Mouse (Mus musculus) left cerebral cortex, adult 11 months (tissue): ENCODE results near the gene Gm17657.

Experiments used
- DNase-seq: peaks from one replicate; pipeline ENCODE4 v3.0.0; 2022; ENCODE audit warnings: low spot score

Gene Gm17657

DNA sequence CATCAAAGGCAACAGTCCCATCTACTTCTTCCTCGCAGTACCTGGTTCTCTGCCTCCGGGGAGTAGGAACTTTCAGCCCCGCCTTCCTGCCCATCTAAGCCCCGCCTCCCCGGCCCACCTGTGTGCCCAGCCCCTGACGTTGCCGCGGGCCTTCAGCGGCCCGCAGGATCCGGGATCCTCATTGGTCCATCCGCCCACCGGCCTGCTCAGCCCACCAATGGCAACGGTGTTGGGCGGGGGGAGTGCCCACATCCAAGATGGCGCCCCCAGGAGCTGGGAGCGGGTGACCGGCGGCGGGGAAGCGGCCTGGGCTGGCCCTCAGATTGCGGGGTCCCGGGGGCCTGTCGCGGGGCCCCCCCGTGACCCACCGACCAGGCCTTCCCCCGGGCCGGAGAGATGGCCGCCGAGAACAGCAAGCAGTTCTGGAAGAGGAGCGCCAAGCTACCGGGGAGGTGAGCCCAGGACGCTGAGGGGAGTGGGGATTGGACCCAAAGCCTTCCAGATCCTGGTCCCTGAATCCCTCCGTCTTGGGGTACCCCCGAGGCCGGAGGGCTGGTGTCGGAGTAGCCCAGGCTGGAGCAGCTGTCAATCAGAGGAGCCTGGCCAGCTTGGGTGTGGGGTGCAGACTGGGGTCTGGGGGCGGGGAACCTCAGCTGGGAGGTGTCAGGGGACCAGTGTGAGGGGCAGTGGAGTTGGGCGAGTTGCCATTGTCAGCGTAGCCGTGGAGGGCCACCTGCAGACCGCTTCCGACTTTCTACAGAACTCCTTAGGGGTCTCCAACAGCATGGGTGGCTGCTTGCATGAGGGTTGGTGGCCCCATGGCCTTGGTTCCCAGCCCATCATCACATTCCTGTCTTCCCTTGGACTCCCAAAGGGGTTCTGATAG lies at the start of gene Gm17657, which contains the start of gene Tbc1d22b:
Gene Gm17657 (minus strand): TSS at position 96 of the 886 bp plus-strand sequence.
Gene Tbc1d22b (plus strand): TSS at position 243 of the 886 bp plus-strand sequence.
- peak; percentile 93 for DNase-seq

DNA sequence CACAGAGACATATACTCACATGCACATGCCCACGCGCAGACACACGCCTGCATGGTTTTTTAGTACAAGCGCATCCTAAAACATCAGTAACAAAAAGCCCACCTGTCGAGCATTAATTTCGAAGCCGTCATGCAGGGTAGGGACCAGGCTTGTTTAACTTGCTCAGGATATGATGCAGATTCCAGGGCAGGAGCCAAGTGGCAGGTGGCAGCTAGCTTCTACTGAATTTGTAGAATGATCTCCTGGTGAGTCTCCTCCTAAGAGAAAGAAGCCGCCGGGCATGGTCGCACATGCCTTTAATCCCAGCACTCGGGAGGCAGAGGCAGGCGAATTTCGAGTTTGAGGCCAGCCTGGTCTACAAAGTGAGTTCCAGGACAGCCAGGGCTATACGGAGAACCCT lies 49.6 kb upstream of the Gm17657 start:
- DNase-seq, result no peak

DNA sequence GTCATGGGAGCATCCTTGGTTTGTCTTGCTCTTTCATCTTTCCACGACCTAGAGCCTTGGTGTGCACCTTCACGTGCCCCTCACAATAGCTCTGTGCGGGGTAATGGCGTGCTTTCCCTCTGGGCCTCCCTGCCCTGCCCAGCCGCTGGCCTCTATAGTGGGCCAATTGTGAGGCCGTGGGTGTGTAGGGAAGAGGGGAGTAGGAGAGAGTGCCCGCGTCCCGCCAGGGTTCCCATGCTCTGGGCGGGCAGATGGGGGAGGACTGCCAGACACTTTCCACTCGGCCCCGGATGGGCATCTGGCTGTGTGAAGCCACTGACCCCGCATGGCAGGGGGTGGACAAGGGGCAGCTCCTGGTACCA lies 47.3 kb upstream of the Gm17657 start:
- DNase-seq, result no peak

DNA sequence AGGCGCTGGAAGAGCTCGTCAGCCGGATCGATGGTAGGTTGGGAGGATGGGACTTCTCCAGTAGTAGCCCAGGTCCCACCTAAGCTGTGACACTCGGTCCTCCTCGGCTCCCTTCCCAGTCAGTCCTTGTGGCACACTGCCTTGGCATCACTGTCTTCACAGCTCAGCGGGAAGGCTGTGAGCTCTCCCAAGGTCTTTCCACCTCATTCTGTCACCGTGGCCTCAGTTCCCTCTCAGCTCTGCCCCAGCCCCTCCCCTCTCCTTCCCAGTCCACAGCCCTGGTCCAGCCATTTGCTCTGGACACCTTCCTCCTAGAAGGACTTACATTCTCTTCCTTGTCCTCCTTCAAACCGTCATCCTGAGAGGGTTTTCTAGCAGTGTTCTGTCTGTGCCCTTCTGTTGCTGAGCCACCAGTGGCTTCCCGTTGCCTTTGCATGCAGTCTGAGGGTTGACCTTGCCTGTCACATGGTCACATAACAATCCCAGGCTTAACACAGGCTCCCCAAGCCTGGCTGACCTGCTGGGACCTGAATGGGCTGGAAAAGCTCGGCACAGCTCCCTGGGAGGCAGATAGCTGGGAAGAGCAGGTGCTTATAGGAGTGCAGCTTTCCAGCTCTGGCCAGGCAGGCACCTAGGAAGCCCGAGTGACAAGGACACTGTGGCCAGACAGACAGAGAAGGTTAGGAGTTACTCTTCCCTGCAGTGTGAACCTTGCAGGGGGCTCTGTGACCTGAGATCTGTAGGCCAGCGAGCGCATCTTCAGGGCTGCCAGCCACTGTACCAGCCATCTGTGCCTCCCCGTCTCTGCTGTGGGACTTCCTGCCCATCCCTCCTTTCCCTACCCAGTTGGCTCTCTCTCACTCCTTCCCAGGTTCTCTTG lies 46.7 kb upstream of the Gm17657 start:
- no peak for DNase-seq

DNA sequence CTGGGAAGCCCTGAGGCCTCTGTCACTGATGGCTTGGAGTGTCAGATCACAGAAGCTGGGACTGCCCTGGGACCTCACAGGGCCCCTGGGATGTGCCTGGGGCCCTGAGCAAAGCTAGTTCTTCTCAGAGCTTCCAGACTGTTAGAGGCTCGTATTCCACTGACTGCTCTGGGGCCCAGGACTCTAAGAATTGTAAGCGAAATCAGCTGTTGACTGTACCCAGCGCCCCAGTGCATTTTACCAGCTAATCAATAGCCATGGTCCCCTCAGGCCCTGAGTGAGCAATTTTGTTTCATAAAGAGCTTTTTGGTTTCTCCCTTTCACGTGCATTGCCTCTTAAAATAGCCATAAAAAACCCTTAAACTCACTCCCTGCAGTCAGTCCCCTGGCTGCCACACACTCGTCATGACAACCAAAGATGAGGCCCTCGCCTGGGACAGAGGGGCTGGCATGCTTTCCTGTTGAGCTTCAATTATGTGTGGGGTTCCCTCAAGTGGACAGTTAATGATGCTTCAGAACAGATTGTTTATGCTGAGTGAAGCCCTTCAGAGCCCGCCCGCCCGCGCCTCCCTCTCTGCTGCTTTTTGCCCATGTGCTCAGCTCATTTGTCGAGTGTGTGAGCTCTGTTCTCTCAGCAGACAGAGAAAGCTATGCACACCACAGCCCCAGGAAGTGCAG lies 39.9 kb upstream of the Gm17657 start:
- DNase-seq, result no peak

DNA sequence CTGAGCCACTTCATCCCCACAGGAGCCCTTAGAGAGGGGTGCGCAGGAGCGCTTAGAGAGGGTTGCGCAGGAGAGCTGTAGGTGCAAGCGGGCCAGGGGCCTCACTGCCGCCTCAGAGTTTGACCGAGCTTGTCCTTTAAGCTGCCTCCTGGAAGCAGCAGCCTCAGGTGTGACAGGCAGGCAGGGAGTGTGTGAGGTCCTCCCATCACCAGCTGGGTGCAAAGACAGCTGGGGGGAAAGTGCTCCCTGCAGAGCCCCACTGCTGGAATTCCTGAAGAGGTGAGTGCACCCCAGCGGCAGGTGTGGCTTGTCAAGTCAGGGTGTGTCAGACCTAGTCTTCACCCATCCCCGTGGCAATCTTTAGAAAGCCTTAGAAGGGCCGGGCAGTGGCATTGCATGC lies 37.5 kb upstream of the Gm17657 start:
- no peak for DNase-seq

DNA sequence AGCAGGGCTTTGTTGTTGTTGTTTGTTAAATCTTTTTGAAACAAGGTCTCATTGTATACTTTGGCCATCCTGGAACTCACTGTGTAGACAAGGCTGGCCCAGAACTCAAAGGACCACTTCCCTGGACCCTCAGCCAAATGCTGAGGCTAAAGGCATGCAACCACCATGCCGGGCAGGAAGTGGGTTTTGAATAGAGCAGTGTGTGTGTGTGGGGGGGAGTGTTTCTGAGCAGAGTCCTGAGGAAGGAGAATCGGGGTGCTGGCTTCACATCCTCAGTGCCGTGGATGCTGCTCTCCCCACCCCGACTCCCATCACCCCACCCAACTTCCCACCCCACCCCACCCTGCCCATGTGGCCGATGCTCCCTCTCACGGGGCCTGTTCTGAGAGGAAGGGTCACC lies 36.0 kb upstream of the Gm17657 start:
- no peak for DNase-seq

DNA sequence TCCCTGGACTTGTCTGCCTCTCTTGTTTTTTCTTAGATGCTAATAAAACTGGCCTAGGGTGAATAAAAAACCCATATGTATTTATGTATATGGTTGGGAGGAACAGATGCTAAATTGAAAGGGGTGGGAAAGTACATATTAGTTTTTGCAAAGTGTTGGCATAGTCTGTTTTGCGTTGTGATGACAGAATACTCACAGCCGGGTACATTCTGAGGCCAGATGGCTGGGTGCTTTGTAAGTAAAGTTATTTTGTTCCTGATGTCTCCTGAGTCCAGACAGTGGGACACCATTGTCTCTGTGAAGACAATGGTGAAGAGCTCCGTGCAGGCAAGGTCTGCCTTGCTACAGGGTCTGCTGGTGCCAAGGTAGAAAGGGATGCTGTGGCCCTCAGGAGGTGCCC lies 35.3 kb upstream of the Gm17657 start:
- DNase-seq, result no peak

DNA sequence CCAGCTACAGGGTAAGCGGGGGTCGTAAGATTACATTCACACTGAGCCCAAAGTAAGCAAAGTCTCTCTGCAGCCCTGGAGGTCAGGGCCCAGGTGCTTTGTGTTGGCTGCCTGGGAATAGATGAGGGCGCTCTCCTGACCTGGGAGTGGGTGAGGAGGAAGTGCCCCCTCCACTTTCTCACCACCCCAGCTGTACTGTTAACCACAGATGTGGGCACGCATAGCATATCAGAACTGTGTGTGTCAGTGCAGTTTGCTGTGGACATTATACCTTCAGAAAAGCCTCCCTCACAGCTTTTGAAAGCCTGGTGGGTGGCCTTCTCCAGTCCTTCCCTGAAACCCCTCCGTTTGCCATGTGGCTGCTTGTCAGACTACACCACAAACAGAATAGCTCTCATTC lies 34.9 kb upstream of the Gm17657 start:
- no peak for DNase-seq

DNA sequence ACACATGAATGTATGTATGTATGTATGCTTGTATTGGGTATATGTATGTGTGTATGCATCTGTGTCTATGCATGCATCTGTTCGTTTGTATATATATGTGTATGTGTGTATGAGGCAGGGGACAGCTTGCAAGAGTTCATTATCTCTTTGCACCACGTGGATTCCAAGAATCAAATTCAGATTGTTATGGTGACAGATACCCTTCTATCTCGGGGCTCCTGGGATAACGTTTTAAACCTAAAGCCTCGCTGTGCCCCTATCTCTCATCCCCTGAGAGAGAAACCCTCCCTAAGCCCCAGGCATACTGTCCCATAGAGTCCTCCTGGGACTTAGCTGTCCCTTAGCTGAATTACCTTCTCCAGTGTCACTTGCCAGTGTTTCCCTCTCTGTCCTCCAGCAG lies 34.1 kb upstream of the Gm17657 start:
- DNase-seq, result no peak

DNA sequence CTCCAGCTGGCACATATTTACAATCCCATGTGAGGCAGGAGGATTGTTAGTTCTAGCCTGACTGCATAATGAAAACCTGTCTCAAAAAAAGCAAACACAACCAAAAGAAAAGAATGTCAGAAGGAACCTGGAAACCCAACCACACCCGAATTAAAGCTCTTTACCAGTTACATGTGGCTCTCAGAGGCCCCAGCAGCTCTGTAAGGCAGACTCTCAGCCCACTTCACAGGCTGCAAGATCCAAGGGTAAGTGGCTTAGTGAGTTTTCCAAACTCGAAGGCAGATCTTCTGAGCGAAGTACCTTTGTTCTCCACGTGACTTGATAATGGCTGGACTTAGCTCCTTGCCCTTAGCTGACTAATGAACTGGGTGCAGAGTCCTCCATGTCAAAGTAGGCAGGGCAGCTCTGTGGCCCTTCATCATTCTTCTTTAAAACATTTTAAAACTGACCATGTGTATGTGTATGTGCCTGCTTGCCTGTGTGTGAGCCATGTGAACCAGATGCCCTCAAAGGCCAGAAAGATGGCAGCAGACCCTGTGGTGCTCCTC lies 30.2 kb upstream of the Gm17657 start:
- DNase-seq, result no peak

DNA sequence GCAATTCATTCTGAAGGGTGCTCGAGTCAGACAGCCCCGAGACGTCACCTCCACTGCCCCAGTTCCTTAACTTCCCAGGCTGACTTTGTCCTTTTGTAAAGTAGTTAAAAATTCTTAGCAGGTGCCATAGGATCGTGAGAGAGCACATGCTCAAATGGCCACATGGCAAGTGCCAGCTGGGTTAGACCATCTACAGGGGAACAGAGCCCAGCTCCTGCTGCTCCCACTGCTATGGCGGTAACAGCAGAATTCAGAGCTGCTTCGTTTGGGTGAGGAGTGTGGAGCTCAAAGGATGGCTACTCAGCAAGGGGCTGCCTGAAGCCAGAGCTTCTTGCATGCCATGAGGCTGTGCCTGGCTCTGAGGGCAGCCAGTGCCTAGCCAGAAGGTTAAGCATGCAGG lies 20.4 kb upstream of the Gm17657 start:
- DNase-seq, result no peak

DNA sequence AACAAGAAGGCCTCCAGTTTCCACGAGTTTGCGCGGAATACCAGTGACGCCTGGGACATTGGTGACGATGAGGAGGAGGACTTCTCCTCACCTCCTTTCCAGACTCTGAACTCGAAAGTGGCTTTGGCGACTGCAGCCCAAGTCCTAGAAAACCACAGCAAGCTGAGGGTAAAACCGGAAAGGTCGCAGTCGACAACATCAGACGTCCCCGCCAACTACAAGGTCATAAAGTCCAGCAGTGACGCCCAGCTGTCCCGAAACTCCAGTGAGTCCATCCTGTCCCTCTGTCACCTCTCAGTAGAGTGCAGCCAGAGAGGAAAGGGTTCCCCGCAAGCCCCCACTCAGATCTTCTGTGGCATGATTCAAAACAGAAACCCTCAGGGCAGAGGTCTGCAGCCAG lies 19.0 kb upstream of the Gm17657 start:
- no peak for DNase-seq

DNA sequence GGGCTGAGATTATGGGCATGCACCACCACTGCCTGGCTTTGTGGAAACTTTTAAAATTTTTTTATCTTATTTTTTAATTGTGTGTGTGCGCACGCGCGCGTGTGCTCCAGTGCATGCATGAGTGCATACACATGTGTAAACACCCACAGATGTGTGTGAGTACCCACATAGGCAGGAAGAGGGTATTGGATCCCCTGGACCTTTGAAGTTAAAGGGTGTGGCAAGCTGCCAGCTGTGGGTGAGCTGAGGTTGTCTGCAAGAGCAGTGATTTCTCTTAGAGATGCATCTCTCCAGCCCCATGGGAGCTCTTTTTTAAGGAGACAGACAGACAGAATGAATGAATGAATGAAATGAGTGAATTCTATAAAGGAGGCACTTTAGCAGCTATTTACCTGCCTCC lies 16.1 kb upstream of the Gm17657 start:
- no peak for DNase-seq

DNA sequence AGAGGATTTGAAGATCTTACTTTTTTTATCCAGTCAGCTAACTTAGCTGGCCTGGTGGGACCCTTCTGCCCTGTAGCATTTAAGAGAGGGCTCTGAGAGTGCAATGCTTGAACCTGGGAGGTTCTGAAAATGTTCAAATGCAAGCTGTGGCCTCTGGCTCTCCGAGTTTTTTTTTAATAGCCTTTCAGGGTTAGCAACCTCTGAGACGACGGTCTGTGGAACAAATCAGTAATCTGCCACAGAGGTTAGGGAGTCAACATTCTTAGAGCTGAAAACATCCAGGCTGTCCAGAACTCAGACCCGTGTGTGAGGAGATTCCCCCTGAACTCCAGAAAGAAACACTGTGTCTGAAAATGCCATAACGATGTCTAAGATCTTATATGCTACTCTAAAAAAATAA lies 9.0 kb upstream of the Gm17657 start:
- no peak for DNase-seq

DNA sequence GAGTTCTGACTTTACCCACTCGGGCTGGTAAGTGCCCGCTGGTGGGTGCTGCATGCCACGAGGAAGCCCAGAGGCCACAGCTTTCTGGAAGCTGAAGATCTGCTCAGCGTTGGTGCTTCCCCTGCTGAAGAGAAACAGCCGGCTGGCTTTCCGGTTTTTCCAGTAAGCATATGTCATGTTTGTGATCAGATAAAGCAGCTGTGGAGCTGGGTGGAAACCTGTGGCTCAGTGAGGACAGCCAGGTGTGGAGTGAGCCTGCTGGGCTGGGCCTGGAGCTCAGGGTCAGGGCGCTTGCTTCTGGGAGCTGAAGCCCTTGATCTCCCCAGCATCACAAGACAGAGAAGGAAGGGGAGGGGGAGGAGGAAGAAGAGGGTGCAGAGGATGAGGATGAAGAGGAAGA lies 7.5 kb upstream of the Gm17657 start:
- DNase-seq, result no peak

DNA sequence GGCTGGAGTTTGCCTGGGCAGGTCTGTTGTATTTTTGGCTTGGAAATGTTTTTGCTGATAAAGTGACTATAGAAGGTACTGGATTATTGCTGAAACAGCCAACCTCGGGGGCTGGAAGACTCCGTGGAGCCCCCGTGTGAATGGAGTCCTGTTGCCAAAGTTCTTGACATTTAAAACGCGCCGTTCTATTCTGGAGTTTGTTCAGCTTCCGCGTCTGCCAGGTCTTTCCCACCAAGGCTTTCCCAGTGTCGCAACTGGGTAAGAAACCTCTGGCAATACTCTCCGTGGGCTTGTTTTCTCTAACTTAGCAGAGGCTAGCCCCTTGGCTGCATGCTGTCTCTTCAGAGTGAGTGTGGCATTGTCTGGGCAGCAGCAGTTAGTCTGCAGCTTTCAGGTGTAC lies 7.0 kb upstream of the Gm17657 start:
- DNase-seq, result no peak

DNA sequence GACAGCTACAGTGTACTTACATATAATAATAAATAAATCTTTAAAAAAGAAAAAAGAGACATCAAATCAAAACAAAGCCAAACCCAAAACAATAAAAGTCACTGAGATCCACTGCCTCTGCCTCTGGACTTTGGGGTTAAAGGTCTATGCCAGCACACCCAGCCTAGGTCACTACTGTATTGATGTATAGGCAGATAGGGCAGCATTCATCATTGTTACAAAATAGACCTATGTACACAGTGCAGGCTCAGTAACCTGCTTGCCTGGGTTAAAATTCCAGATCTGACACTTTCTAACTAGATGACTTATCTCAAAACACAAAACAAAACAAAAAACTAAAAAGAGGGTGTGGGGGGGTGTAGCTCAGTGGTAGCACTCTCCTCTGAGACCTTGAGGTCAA lies 4.7 kb upstream of the Gm17657 start:
- DNase-seq, result no peak

DNA sequence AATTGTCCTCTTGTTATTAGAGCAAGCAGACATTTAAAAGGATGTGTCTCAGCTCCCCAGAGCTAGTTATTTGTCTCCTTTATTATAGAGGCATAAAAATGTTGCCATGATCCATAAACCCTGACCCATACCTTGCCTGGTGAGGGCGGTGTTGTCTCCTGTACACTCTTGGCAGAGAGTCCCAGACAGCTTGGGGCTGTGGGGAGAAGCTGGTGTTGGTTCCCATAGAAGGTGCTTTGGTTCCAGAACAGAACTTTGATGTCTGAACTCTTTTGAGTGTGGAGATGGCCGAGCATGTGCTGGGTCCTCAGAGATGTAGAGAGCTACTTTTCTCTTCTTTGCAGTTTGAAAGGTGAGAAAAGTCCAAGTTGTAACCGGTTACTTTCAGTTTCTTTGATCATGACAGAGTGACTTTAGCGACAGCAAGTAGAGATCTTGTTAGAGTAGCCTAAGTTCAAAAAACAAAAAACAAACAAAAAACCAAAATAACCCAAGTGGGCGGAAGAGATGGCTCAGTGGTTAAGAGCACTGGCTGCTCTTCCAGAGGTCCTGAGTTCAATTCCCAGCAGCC lies 2.8 kb upstream of the Gm17657 start, which contains the start of gene Tmem217:
Gene Tmem217 (minus strand): TSS at position 224 of the 571 bp plus-strand sequence.
- DNase-seq, result no peak

DNA sequence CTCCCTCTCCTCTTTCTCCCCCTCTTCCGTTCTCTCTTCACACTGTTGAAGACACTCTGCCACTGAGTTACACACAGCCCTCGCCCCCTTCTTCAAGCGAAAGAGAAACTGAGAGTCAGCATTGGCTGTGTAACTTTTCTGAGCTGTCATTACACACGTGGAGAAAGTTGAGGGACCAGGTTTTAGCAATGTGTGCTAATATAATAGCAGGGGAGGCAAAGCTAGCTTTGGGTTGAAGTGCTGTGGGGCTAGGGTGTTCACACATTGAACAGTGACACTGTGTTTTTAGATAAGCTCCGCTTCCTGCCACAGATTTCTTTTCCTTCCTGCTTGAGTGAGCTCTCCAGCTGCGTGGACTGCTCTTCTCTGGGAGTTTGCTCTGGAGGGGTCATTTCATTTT lies 1.6 kb upstream of the Gm17657 start:
- no peak for DNase-seq

DNA sequence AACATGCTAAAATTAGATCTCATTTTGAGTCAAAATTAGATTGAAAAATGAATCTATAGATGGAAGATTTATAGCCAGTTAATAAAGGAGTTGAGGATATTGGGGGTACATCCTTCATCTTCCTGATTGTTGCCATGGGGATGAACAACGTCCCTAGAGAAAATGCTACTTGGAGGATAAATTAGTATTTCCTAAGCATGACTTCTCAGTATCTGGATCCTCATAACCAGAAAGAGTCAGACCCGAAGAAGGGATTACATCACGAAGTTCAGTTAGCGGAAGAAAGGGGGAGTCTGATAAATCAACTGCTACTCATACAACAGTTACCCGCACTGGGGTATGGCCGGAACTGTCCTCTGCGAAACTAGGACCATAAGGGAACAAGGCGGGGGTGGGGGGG lies 444 bp downstream of the Gm17657 start:
- DNase-seq, result no peak

DNA sequence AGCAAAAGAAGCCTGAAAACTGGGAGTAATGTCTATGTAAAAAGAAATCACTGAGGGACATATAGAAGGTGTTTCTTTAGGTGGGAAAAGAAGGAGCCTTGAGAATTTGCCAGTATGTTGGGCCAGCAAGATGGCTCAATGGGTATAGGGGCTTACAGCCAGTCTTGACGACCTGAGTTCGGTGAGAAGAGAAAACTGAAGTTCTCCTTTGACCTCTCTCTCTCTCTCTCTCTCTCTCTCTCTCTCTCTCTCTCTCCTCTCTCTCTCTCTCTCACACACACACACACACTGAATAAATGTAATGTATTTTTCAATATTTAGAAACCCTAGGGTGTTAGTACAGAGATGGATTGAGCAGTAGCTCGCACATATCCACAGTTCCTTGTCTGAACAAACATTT lies 944 bp downstream of the Gm17657 start:
- DNase-seq, result no peak
